Mouse (Mus musculus): Measurements from ENCODE around the gene Jmjd1c.

Gene Jmjd1c

DNA sequence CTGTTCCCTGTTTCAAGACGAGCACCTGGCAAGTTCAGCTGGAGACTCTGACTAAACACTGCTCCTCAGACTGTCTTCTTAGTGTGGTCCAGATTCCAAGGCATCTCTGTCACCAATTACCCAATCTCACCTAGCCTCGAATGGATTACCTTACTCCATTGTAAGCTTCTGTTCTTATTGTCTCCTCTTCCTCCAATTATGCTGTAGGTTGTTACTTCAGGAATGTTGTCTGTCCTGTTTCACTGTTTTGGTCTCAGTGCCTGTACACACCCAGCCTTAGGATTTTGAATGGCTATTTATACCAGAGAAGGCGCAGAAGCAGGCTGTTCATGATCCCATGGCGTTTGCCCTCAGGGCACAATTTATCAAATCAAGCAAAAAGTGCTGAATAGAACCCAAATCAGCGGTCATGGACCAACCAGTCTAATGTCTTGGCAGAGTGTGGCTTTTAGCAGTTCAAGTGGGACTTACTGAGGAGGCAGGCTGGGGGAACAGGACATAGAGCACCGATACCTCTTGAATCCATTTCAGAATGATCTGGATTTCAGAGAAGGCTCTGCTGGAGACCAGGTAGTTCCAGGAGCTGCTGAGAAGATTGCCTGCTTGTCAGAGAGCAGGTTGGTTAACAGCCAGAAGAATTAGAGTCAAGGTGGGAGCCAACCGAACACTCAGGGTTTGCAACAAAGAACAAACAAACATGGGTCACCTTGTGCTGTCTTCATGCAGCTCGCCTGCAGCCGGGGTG, 11.3 kb downstream of the Jmjd1c start:
- TF ChIP-seq GATA4 (IDR thresholded peaks at IDR 0.05; ENCODE audit: insufficient replicate concordance, low read length): no peak

DNA sequence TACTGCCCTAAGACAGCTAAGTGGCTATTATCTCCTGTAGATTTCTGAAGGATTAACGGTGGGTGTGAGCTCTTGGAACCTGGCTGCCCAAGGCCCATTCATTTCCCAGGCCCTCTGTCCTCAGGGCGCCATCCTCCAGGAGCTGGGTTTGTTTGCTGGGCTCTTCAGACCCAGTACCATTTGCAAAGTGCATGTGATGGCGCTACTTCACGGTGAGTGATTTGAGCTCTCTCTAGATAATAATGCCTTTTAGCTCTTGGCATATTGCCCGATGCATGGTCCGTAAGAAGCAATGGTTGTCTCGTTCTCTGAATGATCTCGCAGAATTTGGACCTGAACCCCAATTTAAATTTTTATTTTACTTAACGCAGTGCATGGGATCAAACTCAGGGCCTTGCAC, 12.2 kb downstream of the Jmjd1c start:
- no peak for TF ChIP-seq GATA4 (IDR thresholded peaks at IDR 0.05; ENCODE audit: insufficient replicate concordance, low read length)

- TF ChIP-seq GATA4 (IDR thresholded peaks at IDR 0.05; ENCODE audit: insufficient replicate concordance, low read length): no peak; the same call in 1 of the 2 replicates
Observed at GRCm38 (mm10) chr10:67109635-67110034, 13.7 kb downstream of the Jmjd1c start.

DNA sequence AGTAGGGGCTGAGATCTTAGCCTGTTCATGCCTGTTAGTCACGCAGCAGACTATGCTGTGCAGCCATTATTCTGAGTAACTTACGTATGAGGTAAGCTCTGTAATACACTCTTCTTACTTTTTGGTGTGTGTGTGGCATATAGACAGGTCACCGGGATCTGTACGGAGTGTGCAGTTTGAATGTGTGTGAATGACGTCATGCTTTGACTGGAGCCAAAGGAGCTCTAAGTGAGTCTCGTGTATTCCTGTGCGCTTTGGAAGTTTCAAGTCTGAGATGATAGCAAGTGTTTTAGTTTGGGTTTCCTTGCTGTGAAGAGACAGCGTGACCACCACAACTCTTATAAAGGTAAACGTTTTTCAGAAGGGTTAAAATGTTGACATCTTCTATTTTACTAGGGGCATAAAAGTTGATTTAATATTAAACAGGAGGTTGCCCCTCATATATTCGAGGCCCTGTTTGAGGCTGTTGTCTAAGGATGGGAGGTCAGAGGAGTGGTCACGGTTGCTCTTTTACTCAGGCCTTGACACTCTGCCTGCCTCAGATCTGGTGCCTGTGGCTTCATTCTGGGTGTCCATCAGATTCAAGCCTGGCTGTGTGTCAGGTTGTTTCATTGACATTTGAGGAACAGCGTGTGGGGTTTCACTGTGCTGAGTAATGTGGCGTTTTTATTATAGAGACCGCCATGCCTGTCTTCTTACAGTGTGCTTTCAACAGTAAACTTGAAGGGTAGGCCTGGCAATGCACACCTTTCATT, 15.3 kb downstream of the Jmjd1c start:
- no peak for TF ChIP-seq GATA4 (IDR thresholded peaks at IDR 0.05; ENCODE audit: insufficient replicate concordance, low read length)

- TF ChIP-seq GATA4 (IDR thresholded peaks at IDR 0.05; ENCODE audit: insufficient replicate concordance, low read length): no peak
Observed at GRCm38 (mm10) chr10:67111799-67112177, 15.9 kb downstream of the Jmjd1c start.

- no peak for TF ChIP-seq GATA4 (IDR thresholded peaks at IDR 0.05; ENCODE audit: insufficient replicate concordance, low read length)
Observed at GRCm38 (mm10) chr10:67113833-67114232, 17.9 kb downstream of the Jmjd1c start.

DNA sequence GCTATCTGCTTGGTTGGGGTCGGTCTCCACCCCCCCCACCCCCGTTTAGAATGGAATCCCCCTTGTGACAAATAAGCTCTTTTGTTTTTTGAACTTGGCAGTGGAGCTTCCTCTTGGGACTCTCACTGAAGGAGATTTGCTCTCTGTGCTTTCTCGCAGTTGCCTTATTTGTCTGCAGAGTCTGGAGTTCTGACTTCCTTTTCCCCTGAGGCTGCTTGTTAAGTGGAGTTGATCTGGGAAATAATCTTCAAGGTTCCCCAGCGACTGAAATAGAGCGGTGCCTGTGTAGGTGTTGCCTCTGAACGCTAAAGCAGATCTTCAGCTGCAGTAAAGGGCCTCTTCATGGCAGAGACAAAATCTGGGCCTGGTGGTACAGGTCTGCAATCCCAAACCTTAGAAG, 19.2 kb downstream of the Jmjd1c start:
- TF ChIP-seq GATA4 (IDR thresholded peaks at IDR 0.05; ENCODE audit: insufficient replicate concordance, low read length): no peak

GRCm38 (mm10) chr10:67115666-67116091, 19.8 kb downstream of the Jmjd1c start:
- no peak for TF ChIP-seq GATA4 (IDR thresholded peaks at IDR 0.05; ENCODE audit: insufficient replicate concordance, low read length)

- no peak for TF ChIP-seq GATA4 (IDR thresholded peaks at IDR 0.05; ENCODE audit: insufficient replicate concordance, low read length)
Observed at GRCm38 (mm10) chr10:67116251-67116650, 20.3 kb downstream of the Jmjd1c start.

DNA sequence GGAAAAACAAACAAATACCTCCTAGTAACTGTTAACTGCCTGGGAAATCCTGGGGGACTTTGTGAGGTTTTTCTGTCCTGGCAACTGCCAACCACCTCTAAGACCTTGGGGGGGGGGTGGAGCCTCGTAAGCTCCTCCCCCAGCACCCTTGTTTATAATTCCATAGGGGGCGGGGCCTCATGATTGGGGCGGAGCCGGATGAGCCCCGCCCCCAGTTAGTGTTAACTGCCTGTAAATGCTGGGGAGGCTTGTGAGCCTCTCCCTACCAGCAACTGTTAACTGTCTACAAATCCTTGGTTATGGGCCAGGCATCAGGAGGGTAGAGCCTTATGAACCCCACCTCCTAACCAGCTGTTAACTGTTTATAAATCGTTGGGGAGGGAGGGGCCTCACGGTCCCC, 23.4 kb downstream of the Jmjd1c start:
- TF ChIP-seq GATA4 (IDR thresholded peaks at IDR 0.05; ENCODE audit: insufficient replicate concordance, low read length): no peak

DNA sequence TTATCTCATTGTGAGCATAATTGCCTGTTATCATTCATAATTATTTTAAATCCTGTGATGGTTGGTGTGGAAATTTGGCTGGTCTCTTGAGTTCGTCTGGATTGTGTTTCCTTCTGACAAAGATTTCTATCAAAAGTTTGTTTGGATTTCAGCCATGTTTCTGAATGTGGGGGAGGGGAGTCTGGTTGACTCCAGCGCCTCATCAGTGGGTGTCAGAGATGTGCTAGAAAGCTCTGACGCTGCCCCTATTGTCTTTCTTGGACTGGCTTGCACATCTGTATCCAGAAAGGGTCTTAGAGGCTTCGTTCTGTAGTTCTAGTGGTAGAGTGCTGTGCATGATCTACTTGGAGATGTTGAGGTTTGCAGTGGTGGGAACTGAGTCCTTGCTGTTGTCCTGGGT, 24.3 kb downstream of the Jmjd1c start:
- TF ChIP-seq GATA4 (IDR thresholded peaks at IDR 0.05; ENCODE audit: insufficient replicate concordance, low read length): no peak

- no peak for TF ChIP-seq GATA4 (IDR thresholded peaks at IDR 0.05; ENCODE audit: insufficient replicate concordance, low read length)
Observed at GRCm38 (mm10) chr10:67120640-67121039, 24.7 kb downstream of the Jmjd1c start.

DNA sequence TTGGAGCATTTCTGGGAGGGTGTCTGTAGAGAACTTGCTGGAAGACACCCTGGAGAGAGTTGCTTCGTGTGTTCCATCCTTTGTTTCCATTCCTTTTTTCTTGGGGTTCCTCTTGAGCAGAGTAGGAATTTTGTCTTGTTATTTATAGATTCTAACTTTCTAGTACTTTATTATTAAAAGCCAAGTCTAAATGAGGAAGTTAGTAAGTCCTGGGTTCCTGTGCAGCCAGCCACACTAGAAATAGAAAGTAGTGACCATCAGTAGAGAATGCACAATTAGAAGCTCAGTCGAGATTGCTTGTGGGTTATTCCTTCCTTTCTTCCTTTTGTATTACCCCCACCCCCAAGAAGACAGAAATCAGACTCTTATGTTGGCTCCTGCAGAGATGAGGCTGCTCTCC, 27.8 kb downstream of the Jmjd1c start:
- no peak for TF ChIP-seq GATA4 (IDR thresholded peaks at IDR 0.05; ENCODE audit: insufficient replicate concordance, low read length)

DNA sequence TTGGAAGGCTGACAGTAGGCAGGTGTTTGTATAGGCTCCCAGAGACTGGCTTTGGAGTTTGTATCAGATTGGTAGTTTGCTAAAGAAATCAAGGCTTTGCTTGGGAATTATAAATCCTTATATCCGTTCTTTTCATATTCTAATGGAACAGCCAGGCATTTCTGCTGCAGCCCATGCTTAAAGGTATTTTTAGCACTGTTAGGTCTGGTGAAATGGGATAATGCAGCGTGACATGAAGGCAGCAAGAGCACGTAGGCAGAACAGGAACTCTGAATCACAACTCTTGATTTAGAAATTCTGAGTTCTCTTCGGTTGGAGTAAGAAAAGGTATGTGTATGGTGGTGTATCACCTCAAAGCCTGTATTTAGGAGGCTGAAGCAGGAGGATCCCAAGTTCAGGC, 28.2 kb downstream of the Jmjd1c start:
- no peak for TF ChIP-seq GATA4 (IDR thresholded peaks at IDR 0.05; ENCODE audit: insufficient replicate concordance, low read length)

GRCm38 (mm10) chr10:67126061-67126858, 30.3 kb downstream of the Jmjd1c start:
- TF ChIP-seq GATA4 (IDR thresholded peaks at IDR 0.05; ENCODE audit: insufficient replicate concordance, low read length): no peak
